Mouse (Mus musculus): Measurements from ENCODE around the gene Ppp4r1.

- TF ChIP-seq CTCF (conservative IDR thresholded peaks at IDR 0.05; ENCODE audit: low read length) (no peak), NANOG (IDR thresholded peaks at IDR 0.05; ENCODE audit: borderline replicate concordance, low read length) (no peak), POU5F1 (IDR thresholded peaks at IDR 0.05; ENCODE audit: borderline replicate concordance, low read length) (no peak)
Measured at GRCm38 (mm10) chr17:65885697-65886529, 103.5 kb downstream of the Ppp4r1 start, which contains the start of gene Ralbp1.
